Mouse (Mus musculus) liver (tissue): ENCODE measurements around the gene Coq5.

Experiments used
- DNase-seq: peaks from one replicate; pipeline ENCODE4 v3.0.0-alpha.2; 2020; ENCODE audit warnings: mixed read lengths

Gene Coq5

DNA sequence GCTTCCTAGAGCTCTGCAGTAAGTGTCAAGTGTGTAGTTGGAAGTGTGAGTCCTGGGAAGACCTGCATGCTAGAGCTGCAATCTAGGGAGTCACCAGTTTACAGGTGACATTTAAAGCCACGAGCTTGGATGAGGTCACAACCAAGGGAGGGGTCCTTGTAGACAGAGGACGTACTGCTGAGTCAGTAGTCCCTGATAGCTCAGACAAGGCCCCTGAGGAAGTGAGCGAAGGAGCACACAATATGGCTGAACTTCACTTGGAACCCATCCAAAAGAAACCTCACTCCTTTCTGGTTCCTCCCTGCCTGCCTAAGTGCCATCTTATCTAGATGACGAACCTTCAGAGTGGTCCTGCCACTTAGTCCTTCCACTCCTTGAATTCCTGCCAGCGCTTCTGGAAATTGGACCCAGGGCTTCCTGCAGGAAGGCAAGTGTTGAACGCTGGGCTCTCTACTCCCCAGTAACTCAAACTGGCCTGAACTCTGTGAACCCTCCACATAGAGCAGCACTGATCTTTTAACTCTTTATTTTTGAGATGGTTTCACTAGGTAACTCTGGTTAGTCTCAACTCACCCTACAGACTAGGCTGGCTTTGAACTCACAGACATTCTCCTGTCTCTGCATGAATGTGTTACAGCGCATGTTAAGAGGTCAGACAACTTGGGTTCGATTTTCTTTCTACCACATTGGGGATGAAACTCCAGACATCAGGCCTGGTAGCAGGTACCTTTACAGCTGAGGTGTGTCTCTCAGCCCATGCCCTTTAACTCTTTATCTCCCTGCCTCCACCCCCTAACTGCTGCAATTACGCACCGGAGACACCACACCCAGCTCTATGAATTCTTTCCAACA, 33.6 kb downstream of the Coq5 start:
- DNase-seq, result peak; percentile 46

DNA sequence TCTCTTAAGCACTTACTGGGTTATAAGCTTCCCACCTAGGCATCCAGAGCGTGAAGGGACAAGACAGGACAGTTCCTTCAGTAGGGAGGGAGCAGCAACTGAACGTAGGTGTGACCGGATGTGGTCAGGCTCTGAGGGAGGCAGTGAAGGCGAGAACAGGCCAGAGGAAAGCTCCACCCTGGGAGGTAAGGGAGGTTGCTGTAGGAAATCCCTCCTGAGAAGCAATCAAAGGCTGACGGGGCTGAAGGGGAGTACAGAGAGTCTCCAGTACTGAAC, 34.1 kb downstream of the Coq5 start:
- peak; percentile 29 for DNase-seq

- no peak for DNase-seq
These were observed 37.6 kb downstream of the Coq5 start for GRCm38 (mm10) chr5:115316968-115317644.

- peak; percentile 28 for DNase-seq
These were observed 38.3 kb downstream of the Coq5 start for GRCm38 (mm10) chr5:115317645-115318328.

DNA sequence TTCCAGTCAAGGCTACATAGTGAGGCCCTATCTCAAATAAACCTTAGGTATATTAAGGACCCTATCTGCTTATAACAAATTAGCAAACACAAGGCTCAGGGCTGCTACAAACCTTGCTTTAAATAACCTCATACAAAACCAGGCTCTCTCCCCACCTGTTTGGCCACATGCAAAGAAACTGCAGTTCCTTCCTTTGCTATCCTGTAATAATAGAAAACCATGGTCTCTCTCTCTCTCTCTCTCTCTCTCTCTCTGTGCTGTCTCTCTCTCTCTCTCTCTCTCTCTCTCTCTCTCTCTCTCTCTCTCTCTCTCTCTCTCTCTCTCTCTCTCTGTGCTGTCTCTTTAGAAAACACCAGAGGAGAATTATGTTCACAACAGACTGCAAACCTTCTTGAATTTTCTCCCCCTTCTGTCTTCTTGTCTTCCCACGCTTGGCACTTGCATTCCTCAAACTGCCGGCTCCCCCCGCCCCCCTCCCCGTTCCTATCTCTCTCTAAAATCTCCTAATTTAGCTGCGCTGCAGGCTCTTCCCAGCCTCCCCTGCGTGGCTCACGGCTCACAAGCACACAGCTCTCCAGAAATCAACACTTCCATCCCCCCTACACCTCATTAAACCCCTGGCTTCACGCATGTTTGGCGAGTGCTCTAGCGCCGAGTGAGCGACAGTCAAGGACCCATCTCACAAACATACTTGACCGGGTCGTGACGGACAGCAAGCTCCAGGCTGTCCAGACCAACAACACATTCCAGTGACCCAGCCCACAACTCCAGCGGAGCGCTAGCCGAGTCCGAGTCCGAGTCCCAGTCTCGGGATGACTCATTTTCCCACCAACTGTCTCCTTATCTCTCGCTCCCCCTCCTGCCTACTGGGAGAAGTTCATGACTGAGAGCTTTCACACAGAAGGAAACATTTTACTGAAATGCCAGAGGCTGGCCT, 39.8 kb downstream of the Coq5 start:
- peak; percentile 75 for DNase-seq

- DNase-seq, result peak; percentile 85
These were observed 46.9 kb downstream of the Coq5 start for GRCm38 (mm10) chr5:115326256-115326831.

GRCm38 (mm10) chr5:115326875-115327609, 47.6 kb downstream of the Coq5 start, which contains the start of gene Srsf9:
TSS of gene Srsf9 (plus strand) at chr5:115327177.
- peak; percentile 97 for DNase-seq

DNA sequence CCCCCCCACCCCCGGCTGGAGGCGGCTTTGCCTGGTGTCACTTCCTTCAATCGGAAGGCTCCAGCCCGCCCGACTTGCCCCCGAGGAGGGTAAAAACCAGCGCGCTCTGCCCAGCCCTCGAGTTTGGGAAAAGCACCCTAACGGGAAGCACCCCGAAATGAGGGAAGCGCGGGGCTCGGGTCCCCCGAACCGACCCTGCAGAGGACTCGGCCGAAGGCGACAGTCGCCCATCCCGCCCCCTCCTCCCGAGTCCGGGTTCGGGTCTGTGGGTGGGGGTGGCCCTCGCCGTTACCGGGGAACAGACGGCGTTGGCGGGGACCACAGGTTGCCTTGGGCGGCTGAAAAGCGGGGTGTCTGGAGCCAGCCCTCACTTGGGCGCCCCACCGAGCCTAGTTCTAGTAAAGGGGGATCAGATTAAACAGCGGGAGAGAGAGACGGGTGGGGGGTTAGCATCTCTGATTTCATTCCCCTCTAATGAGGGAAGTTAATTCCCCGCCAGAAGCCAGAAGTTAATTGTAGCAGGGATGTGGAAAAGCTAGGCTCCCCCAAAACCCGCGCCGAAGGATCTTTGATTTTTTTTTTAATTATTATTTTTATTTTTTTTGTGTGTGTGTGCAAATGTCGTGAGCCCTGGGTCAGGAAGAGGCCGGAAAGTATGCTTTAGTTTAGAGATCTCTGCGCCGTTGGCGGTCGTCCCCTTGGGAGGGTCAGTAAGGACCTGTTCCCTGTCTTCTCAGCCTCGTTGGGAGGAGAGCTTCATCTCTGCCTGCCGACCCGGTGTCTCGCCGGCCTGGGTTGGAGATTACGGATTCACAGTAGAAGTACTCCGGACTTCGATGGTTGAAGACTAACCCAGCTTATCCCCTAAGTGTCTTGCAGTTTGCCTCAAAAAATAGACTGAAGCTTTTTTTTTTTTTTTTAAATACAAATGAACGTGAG, 48.4 kb downstream of the Coq5 start:
- peak; percentile 63 for DNase-seq

DNA sequence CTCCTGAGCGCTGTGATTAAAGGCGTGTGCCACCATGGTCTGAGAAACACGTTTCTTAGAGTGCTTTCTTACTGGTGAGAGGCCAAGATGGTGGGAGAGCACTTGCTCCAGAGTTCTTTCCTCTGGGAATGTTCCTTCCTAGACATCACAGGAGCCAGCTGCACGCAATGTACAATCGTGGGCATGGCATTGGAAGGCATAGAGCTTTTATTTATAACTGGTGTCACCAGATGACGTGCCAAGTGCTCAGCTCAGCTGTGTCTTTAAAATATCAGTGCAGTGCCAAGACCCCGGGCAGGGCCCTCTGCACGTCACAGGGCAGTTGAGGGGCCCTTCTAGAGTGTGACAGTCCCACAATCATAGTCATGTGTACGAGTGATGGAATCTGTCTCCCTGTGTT, 51.5 kb downstream of the Coq5 start:
- DNase-seq, result no peak

DNA sequence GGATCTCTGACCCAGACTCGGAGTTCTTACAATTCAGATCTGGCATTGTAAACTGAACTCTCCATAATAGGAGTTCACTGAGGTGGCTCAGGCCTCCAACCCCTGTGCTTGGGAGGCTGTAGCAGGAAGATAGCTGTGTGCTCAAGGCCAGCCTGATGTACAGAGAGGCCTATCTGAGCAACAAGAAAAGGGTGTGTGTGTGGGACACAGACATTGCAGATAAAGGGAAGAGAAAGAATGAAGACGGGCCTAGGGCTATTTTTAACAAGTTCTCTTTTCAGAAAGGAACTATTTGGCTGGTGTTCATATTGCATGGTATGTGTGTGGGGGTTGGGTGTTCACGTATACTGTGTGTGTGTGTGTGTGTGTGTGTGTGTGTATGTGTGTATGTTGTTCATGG, 54.2 kb downstream of the Coq5 start:
- peak; percentile 79 for DNase-seq

GRCm38 (mm10) chr5:115340007-115340406, 60.5 kb downstream of the Coq5 start:
- DNase-seq, result no peak

- DNase-seq, result peak; percentile 91
These were observed 61.3 kb downstream of the Coq5 start, which contains the start of the genes Gatc and Triap1 for GRCm38 (mm10) chr5:115340577-115341313. TSS of gene Gatc (minus strand) at chr5:115341178. TSS of gene Triap1 (plus strand) at chr5:115341225.

DNA sequence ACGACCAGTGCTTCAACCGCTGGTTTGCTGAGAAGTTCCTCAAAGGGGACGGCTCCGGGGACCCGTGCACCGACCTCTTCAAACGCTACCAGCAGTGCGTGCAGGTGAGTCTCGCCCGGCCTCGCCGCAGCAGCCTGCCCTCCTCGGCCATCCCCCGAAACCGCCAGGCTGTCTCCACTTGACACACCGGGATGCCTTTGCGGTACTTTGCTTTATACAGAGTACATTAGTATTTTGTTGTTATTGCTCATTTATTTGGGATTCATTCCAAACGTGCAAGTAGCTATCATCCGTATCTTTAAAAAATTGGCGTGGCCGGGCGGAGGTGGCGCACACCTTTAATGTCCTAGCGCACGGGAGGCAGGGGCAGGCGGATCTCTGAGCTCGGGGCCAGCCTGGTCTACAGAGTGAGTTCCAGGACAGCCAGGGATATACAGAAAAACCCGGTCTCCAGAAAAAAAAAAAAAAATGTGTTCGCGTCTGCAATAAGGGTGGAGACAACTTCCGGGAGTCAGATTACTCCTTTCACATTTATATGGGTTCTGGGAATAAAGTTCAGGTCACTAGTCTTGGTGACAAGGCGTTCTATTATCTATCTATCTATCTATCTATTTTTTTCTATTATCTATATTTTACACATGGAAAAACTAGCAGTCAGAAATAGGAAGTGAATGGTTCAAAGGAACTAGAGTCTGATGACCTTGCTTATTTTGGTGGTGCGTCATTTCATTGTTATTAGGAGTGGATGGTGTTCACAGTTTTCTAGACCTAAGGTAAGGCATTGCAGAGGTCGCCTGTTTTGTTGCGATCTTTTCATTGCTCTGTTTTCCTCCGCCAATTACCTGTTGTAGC, 62.1 kb downstream of the Coq5 start:
- peak; percentile 22 for DNase-seq
